Mouse (Mus musculus): ENCODE results near the gene Hist1h2bb.

GRCm38 (mm10) chr13:23717176-23717575, 29.4 kb upstream of the Hist1h2bb start:
- TF ChIP-seq MEF2A (IDR thresholded peaks at IDR 0.05; ENCODE audit: extremely low read depth, insufficient replicate concordance, low read depth, low read length, poor library complexity, severe bottlenecking) (no peak), ZKSCAN1 (IDR thresholded peaks at IDR 0.05; ENCODE audit: low read depth, low read length) (no peak), POLR2A (IDR thresholded peaks at IDR 0.05; ENCODE audit: control insufficient read depth in 1 of 2, insufficient read depth in 1 of 2, low read depth in 1 of 2, low read length in 2 of 2, poor library complexity in 1 of 2) (no peak), ETS1 (IDR thresholded peaks at IDR 0.05; ENCODE audit: low read depth, low read length) (no peak), USF1 (IDR thresholded peaks at IDR 0.05; ENCODE audit: low read depth, low read length) (no peak), CTCF (IDR thresholded peaks at IDR 0.05 in 2 of 3, conservative IDR thresholded peaks at IDR 0.05 in 1 of 3; ENCODE audit: control insufficient read depth in 1 of 3, insufficient read depth in 1 of 3, low read depth in 2 of 3, low read length in 3 of 3, poor library complexity in 1 of 3, severe bottlenecking in 1 of 3) (no peak), ZNF384 (IDR thresholded peaks at IDR 0.05; ENCODE audit: low read depth, low read length) (no peak)

All from MEL (cell line).